In genomic region chr10:17619617-17620016, GRCm38 (mm10) we compare ENCODE assay signal across 14 mouse cellular contexts.
"Had no signal": no experiment of that assay in that cellular context is flagged by ENCODE, and none has a peak within 500 bp of the region (broad histone marks: within the 10 kb centered on the region; RNA-seq: fewer than 3 reads in every experiment).

No protein-coding gene starts in this region.

- H3K4me2 ChIP-seq: limb, embryonic 12.5 days; limb, embryonic 15.5 days; liver, embryonic 11.5 days; lung, embryonic 14.5 days; midbrain, embryonic 12.5 days had no signal

- H3K9ac ChIP-seq: limb, embryonic 12.5 days; limb, embryonic 15.5 days; liver, embryonic 14.5 days; liver, postnatal 0 days; lung, embryonic 14.5 days; midbrain, embryonic 12.5 days had no signal

- DNase-seq: left cerebral cortex, postnatal 4 days; liver, postnatal 0 days; lung, embryonic 14.5 days; thymus, adult 2 months; thymus, postnatal 25 days had no signal

- H3K27me3 ChIP-seq: limb, embryonic 12.5 days; limb, embryonic 15.5 days; midbrain, embryonic 12.5 days had no signal

- H3K4me1 ChIP-seq: limb, embryonic 12.5 days; limb, embryonic 15.5 days; midbrain, embryonic 12.5 days had no signal

- H3K9me3 ChIP-seq: limb, embryonic 12.5 days; limb, embryonic 15.5 days; midbrain, embryonic 12.5 days had no signal

- H3K4me3 ChIP-seq: limb, embryonic 12.5 days; limb, embryonic 15.5 days; midbrain, embryonic 12.5 days had no signal

- H3K27ac ChIP-seq: limb, embryonic 12.5 days; limb, embryonic 15.5 days; liver, embryonic 14.5 days; macrophage; midbrain, embryonic 12.5 days; stomach, postnatal 0 days had no signal

- ATAC-seq: liver, postnatal 0 days; lung, postnatal 0 days; midbrain, embryonic 16.5 days had no signal

- H3K36me3 ChIP-seq: limb, embryonic 12.5 days; limb, embryonic 15.5 days; midbrain, embryonic 12.5 days had no signal
